Mouse (Mus musculus) kidney, embryonic 14.5 days (tissue): Measurements from ENCODE around the gene Shd. TPM values are rescaled to one million over a fixed set of nuclear protein-coding genes. Genes with fewer than 3 reads are reported as not detected.

Experiments
- ATAC-seq: fragments of 200-750 bp; cut with Nextera tagmentation; 2 replicates; pipeline ENCODE4 v1.8.0; 2017; ENCODE audit warnings: moderate number of reproducible peaks, mild to moderate bottlenecking, moderate TSS enrichment, moderate library complexity; ENCODE audit not compliant: low FRiP score, low TSS enrichment
- H3K27ac ChIP-seq: fragments of 300-500 bp; sonication (generic); 2 replicates; pipeline ENCODE4 v1.5.1; 2014; ENCODE audit warnings: low read depth, mild to moderate bottlenecking, low read length, moderate library complexity, mixed read lengths
- H3K27me3 ChIP-seq: fragments of 300-500 bp; sonication (generic); 2 replicates; pipeline ENCODE4 v1.6.1; 2014; ENCODE audit warnings: mild to moderate bottlenecking, low read length; ENCODE audit not compliant: control insufficient read depth, insufficient read depth
- H3K36me3 ChIP-seq: fragments of 300-500 bp; sonication (generic); 2 replicates; pipeline ENCODE4 v1.6.1; 2014; ENCODE audit warnings: low read length, mixed read lengths; ENCODE audit not compliant: control insufficient read depth, insufficient read depth
- H3K4me1 ChIP-seq: fragments of 300-500 bp; sonication (generic); 2 replicates; pipeline ENCODE4 v1.6.1; 2014; ENCODE audit warnings: low read length, mixed read lengths; ENCODE audit not compliant: control insufficient read depth, insufficient read depth
- H3K4me2 ChIP-seq: fragments of 300-500 bp; sonication (generic); replicated peaks from 2 replicates; pipeline ENCODE4 v1.6.1; 2014; ENCODE audit warnings: low read depth, mild to moderate bottlenecking, low read length
- H3K4me3 ChIP-seq: fragments of 300-500 bp; sonication (generic); 2 replicates; pipeline ENCODE4 v1.5.1; 2014; ENCODE audit warnings: mild to moderate bottlenecking, low read length
- H3K9ac ChIP-seq: fragments of 300-500 bp; sonication (generic); 2 replicates; pipeline ENCODE4 v1.6.1; 2014; ENCODE audit warnings: low read depth, mild to moderate bottlenecking, low read length, moderate library complexity
- H3K9me3 ChIP-seq: fragments of 300-500 bp; sonication (generic); 2 replicates; pipeline ENCODE4 v1.6.1; 2016; ENCODE audit warnings: low read length; ENCODE audit not compliant: control insufficient read depth
- WGBS: fragments of 180-500 bp; shearing (Covaris S2); extraction: QIAGEN DNeasy Blood & Tissue Kit; methylation state at CpG from one replicate; pipeline ENCODE4 v1.1.7; 2014; 5-methylcytosine and 5-hydroxymethylcytosine counted together
- polyA plus RNA-seq: library from polyadenylated mRNA; unstranded; fragments of >200 nt; fragmentation: Nextera tagmentation; extraction: Ambion mirVana; gene quantifications from 2 replicates; pipeline ENCODE4 v1.2.1, GENCODE M21; 2014

Shd gene
- polyA plus RNA-seq, 1 experiment from 2014 or later = 27.0 TPM

GRCm38 (mm10) chr17:56016793-56017785 is 46.8 kb downstream of the Shd start:
- Histone ChIP-seq H3K4me3 (no peak overlapping the region), H3K9ac (no peak overlapping the region), H3K9me3 (no peaks in the 10 kb centered on the region), H3K36me3 (peaks cover 71% of the 10 kb centered on the region), H3K27ac (no peak overlapping the region), H3K4me2 (no peak overlapping the region), H3K4me1 (no peaks in the 10 kb centered on the region), H3K27me3 (no peaks in the 10 kb centered on the region)
- WGBS = 82% methylated on average over 15 of the region's 15 CpGs
- ATAC-seq = no peak

GRCm38 (mm10) chr17:56017848-56018247 is 47.6 kb downstream of the Shd start:
- peaks cover 4% of the 10 kb centered on the region; the same call in 1 of the 2 replicates for H3K4me1 ChIP-seq
- no peaks in the 10 kb centered on the region for H3K27me3 ChIP-seq
- peaks cover 65% of the 10 kb centered on the region for H3K36me3 ChIP-seq
- no peak overlapping the region for H3K4me2 ChIP-seq
- H3K27ac ChIP-seq = no peak overlapping the region
- WGBS = 87% methylated on average over 7 of the region's 7 CpGs
- no peak overlapping the region for H3K4me3 ChIP-seq
- no peak for ATAC-seq
- no peaks in the 10 kb centered on the region for H3K9me3 ChIP-seq
- H3K9ac ChIP-seq = no peak overlapping the region

GRCm38 (mm10) chr17:56018347-56019131 is 48.3 kb downstream of the Shd start:
- Histone ChIP-seq H3K4me2 (no peak overlapping the region), H3K36me3 (peaks cover 59% of the 10 kb centered on the region), H3K9ac (no peak overlapping the region), H3K9me3 (no peaks in the 10 kb centered on the region), H3K4me3 (no peak overlapping the region), H3K27ac (no peak overlapping the region), H3K4me1 (peaks cover 8% of the 10 kb centered on the region), H3K27me3 (no peaks in the 10 kb centered on the region)
- peak; percentile 9; the same call in 1 of the 2 replicates for ATAC-seq
- WGBS = 75% methylated on average over 20 of the region's 20 CpGs

- ATAC-seq = no peak
- Histone ChIP-seq H3K27ac (no peak overlapping the region), H3K4me3 (no peak overlapping the region), H3K9ac (no peak overlapping the region), H3K9me3 (no peaks in the 10 kb centered on the region), H3K4me2 (no peak overlapping the region), H3K36me3 (peaks cover 43% of the 10 kb centered on the region), H3K27me3 (no peaks in the 10 kb centered on the region), H3K4me1 (peaks cover 12% of the 10 kb centered on the region)
- 89% methylated on average over 6 of the region's 6 CpGs for WGBS
Measured at GRCm38 (mm10) chr17:56020400-56021084, 50.3 kb downstream of the Shd start.

GRCm38 (mm10) chr17:56021161-56021910 is 51.1 kb downstream of the Shd start:
- Histone ChIP-seq H3K9me3 (no peaks in the 10 kb centered on the region), H3K27me3 (no peaks in the 10 kb centered on the region), H3K27ac (no peak overlapping the region), H3K9ac (no peak overlapping the region), H3K36me3 (peaks cover 35% of the 10 kb centered on the region), H3K4me1 (peaks cover 12% of the 10 kb centered on the region), H3K4me3 (no peak overlapping the region), H3K4me2 (no peak overlapping the region)
- no peak for ATAC-seq
- WGBS = 87% methylated on average over 4 of the region's 4 CpGs

GRCm38 (mm10) chr17:56022131-56022988 is 52.1 kb downstream of the Shd start:
- Histone ChIP-seq H3K9ac (no peak overlapping the region), H3K4me1 (peaks cover 12% of the 10 kb centered on the region), H3K9me3 (no peaks in the 10 kb centered on the region), H3K27me3 (no peaks in the 10 kb centered on the region), H3K27ac (no peak overlapping the region), H3K4me2 (no peak overlapping the region), H3K4me3 (no peak overlapping the region), H3K36me3 (peaks cover 25% of the 10 kb centered on the region)
- ATAC-seq = no peak
- 61% methylated on average over 2 of the region's 2 CpGs for WGBS

- Histone ChIP-seq H3K9ac (no peak overlapping the region), H3K27me3 (no peaks in the 10 kb centered on the region), H3K4me1 (peaks cover 12% of the 10 kb centered on the region), H3K9me3 (no peaks in the 10 kb centered on the region), H3K36me3 (peaks cover 20% of the 10 kb centered on the region; the same call in 1 of the 2 replicates), H3K27ac (no peak overlapping the region), H3K4me3 (no peak overlapping the region), H3K4me2 (no peak overlapping the region)
- no peak for ATAC-seq
- 82% methylated on average over 4 of the region's 4 CpGs for WGBS
Measured at GRCm38 (mm10) chr17:56022989-56023290, 52.7 kb downstream of the Shd start.

GRCm38 (mm10) chr17:56023386-56023785 is 53.1 kb downstream of the Shd start:
- Histone ChIP-seq H3K4me2 (no peak overlapping the region), H3K4me1 (peaks cover 12% of the 10 kb centered on the region), H3K27me3 (no peaks in the 10 kb centered on the region), H3K4me3 (no peak overlapping the region), H3K9ac (no peak overlapping the region), H3K9me3 (no peaks in the 10 kb centered on the region), H3K27ac (no peak overlapping the region), H3K36me3 (peaks cover 18% of the 10 kb centered on the region; the same call in 1 of the 2 replicates)
- 71% methylated on average over 5 of the region's 5 CpGs for WGBS
- ATAC-seq = no peak
